Mouse (Mus musculus) embryonic facial prominence, embryonic 14.5 days (tissue): ENCODE measurements around the gene Vps51. TPM values are rescaled to one million over a fixed set of nuclear protein-coding genes. Genes with fewer than 3 reads are reported as not detected.

Experiments
- ATAC-seq: fragments of 200-750 bp; cut with Nextera tagmentation; 2 replicates; pipeline ENCODE4 v1.8.0; 2017; ENCODE audit warnings: low read depth, moderate number of reproducible peaks, moderate TSS enrichment
- DNase-seq: peaks from one replicate; pipeline ENCODE4 v3.0.0-alpha.2; 2015; ENCODE audit warnings: low spot score
- H3K27ac ChIP-seq: fragments of 300-500 bp; sonication (generic); replicated peaks from 2 replicates; pipeline ENCODE4 v1.5.1; 2014; ENCODE audit warnings: low read depth, mild to moderate bottlenecking, low read length, moderate library complexity
- H3K27me3 ChIP-seq: fragments of 300-500 bp; sonication (generic); replicated peaks from 2 replicates; pipeline ENCODE4 v1.6.1; 2014; ENCODE audit warnings: low read length; ENCODE audit not compliant: control insufficient read depth, insufficient read depth
- H3K36me3 ChIP-seq: fragments of 300-500 bp; sonication (generic); 2 replicates; pipeline ENCODE4 v1.6.1; 2014; ENCODE audit warnings: low read length, mixed read lengths; ENCODE audit not compliant: control insufficient read depth, insufficient read depth
- H3K4me1 ChIP-seq: fragments of 300-500 bp; sonication (generic); 2 replicates; pipeline ENCODE4 v1.6.1; 2014; ENCODE audit warnings: antibody characterized with exemption, low read length; ENCODE audit not compliant: control insufficient read depth, insufficient read depth
- H3K4me2 ChIP-seq: fragments of 300-500 bp; sonication (generic); 2 replicates; pipeline ENCODE4 v1.6.1; 2014; ENCODE audit warnings: low read depth, mild to moderate bottlenecking, low read length, moderate library complexity, mixed read lengths
- H3K4me3 ChIP-seq: fragments of 300-500 bp; sonication (generic); 2 replicates; pipeline ENCODE4 v1.5.1; 2014; ENCODE audit warnings: low read depth, mild to moderate bottlenecking, low read length
- H3K9ac ChIP-seq: fragments of 300-500 bp; sonication (generic); 2 replicates; pipeline ENCODE4 v1.6.1; 2014; ENCODE audit warnings: low read depth, mild to moderate bottlenecking, low read length, moderate library complexity, mixed read lengths
- H3K9me3 ChIP-seq: fragments of 300-500 bp; sonication (generic); 2 replicates; pipeline ENCODE4 v1.6.1; 2016; ENCODE audit warnings: low read length; ENCODE audit not compliant: control insufficient read depth
- WGBS: fragments of 180-500 bp; shearing (Covaris S2); extraction: QIAGEN DNeasy Blood & Tissue Kit; methylation state at CpG from one replicate; pipeline ENCODE4 v1.1.7; 2014; 5-methylcytosine and 5-hydroxymethylcytosine counted together
- microRNA-seq: library from miRNA; unstranded; fragments of <30 nt; microRNA quantifications from one replicate; pipeline ENCODE4, GENCODE M21; 2016; ENCODE audit warnings: borderline number of aligned reads
- polyA plus RNA-seq: library from polyadenylated mRNA; unstranded; fragments of >200 nt; fragmentation: Nextera tagmentation; extraction: Ambion mirVana; gene quantifications from 2 replicates; pipeline ENCODE4 v1.2.1, GENCODE M21; 2014

The Vps51 gene
- polyA plus RNA-seq, 1 experiment from 2014 or later: 52.0 TPM

GRCm38 (mm10) chr19:6018142-6019089, 58.6 kb downstream of the Vps51 start:
- WGBS: 27% methylated on average over 15 of the region's 15 CpGs
- no peak overlapping the region for H3K27ac ChIP-seq

More at GRCm38 (mm10) chr19:6018142-6019089, 58.6 kb downstream of the Vps51 start:
- no peak overlapping the region for H3K4me3 ChIP-seq
- H3K36me3 ChIP-seq: no peaks in the 10 kb centered on the region
- H3K4me1 ChIP-seq: 0 out of 2 replicates have a peak, but pooled peaks cover 3% of the 10 kb centered on the region
- DNase-seq: peak; percentile 88
- H3K27me3 ChIP-seq: no peaks in the 10 kb centered on the region
- H3K9me3 ChIP-seq: no peaks in the 10 kb centered on the region
- H3K9ac ChIP-seq: no peak overlapping the region
- ATAC-seq: no peak
- no peak overlapping the region for H3K4me2 ChIP-seq

Small RNA genes lying within 50 kb of the gene (microRNA-seq; reads per million reads assigned to microRNA genes)
- gene Mir6988: 1.5 reads per million

Other genes starting within 250 kb of the Vps51 start
- gene Frmd8, start 202.0 kb downstream of the Vps51 start, polyA plus RNA-seq: 20.6 and 25.8 TPM in 2 replicates
- gene Slc25a45, start 199.4 kb downstream of the Vps51 start, polyA plus RNA-seq: 2.8 and 3.0 TPM in 2 replicates
- 1.4 and 2.0 TPM in 2 replicates for gene Tigd3, start 183.1 kb downstream of the Vps51 start, polyA plus RNA-seq
- gene Dpf2, start 164.2 kb downstream of the Vps51 start, polyA plus RNA-seq: 124 and 143 TPM in 2 replicates
- gene Cdc42ep2, start 152.4 kb downstream of the Vps51 start, polyA plus RNA-seq: 14.0 and 16.2 TPM in 2 replicates
- 59.1 and 65.2 TPM in 2 replicates for gene Pola2, start 113.0 kb downstream of the Vps51 start, polyA plus RNA-seq
- not detected in 2 replicates for gene Slc22a20, start 91.1 kb downstream of the Vps51 start, polyA plus RNA-seq
- gene Capn1, start 61.3 kb downstream of the Vps51 start, polyA plus RNA-seq: 16.8 and 19.0 TPM in 2 replicates
- gene Syvn1, start 30.7 kb downstream of the Vps51 start, polyA plus RNA-seq: 32.1 and 34.9 TPM in 2 replicates
- gene Mrpl49, start 19.4 kb downstream of the Vps51 start, polyA plus RNA-seq: 67.5 and 69.8 TPM in 2 replicates
- 870 and 937 TPM in 2 replicates for gene Fau, start 19.4 kb downstream of the Vps51 start, polyA plus RNA-seq
- gene Znhit2, start 16.0 kb downstream of the Vps51 start, polyA plus RNA-seq: 33.1 and 33.6 TPM in 2 replicates
- 19.5 and 21.7 TPM in 2 replicates for gene Tm7sf2, start 8.9 kb downstream of the Vps51 start, polyA plus RNA-seq
- gene Tmem262, start 2.8 kb upstream of the Vps51 start, polyA plus RNA-seq: not detected in 2 replicates
- 0.28 and 0.67 TPM in 2 replicates for gene Gm28374, start 5.0 kb upstream of the Vps51 start, polyA plus RNA-seq
- gene Zfpl1, start 7.7 kb upstream of the Vps51 start, polyA plus RNA-seq: 66.2 and 81.8 TPM in 2 replicates
- gene Cdca5, start 7.8 kb upstream of the Vps51 start, polyA plus RNA-seq: 24.6 and 29.0 TPM in 2 replicates
- not detected in 2 replicates for gene AC131692.1, start 17.2 kb upstream of the Vps51 start, polyA plus RNA-seq
- 0.29 and 0.51 TPM in 2 replicates for gene Naaladl1, start 28.6 kb upstream of the Vps51 start, polyA plus RNA-seq
- 46.3 and 46.6 TPM in 2 replicates for gene Sac3d1, start 41.4 kb upstream of the Vps51 start, polyA plus RNA-seq
- 26.7 and 27.5 TPM in 2 replicates for gene Snx15, start 51.1 kb upstream of the Vps51 start, polyA plus RNA-seq
- 0.28 and 0.33 TPM in 2 replicates for gene Batf2, start 63.8 kb upstream of the Vps51 start, polyA plus RNA-seq
- 73.4 and 80.6 TPM in 2 replicates for gene Arl2, start 64.3 kb upstream of the Vps51 start, polyA plus RNA-seq
- not detected in 2 replicates for gene Majin, start 107.2 kb upstream of the Vps51 start, polyA plus RNA-seq
- 3.3 and 4.1 TPM in 2 replicates for gene Gpha2, start 149.1 kb upstream of the Vps51 start, polyA plus RNA-seq
- 35.1 and 36.5 TPM in 2 replicates for gene Ppp2r5b, start 158.6 kb upstream of the Vps51 start, polyA plus RNA-seq
- 10.6 and 11.1 TPM in 2 replicates for gene Atg2a, start 164.4 kb upstream of the Vps51 start, polyA plus RNA-seq
- 68.4 and 68.6 TPM in 2 replicates for gene Ehd1, start 199.5 kb upstream of the Vps51 start, polyA plus RNA-seq
- 1.5 and 1.6 TPM in 2 replicates for gene Cdc42bpg, start 229.2 kb upstream of the Vps51 start, polyA plus RNA-seq